Mouse (Mus musculus) myocyte (in vitro differentiated cells): ENCODE results near the gene BC024978.

Experiments
- E2F4 ChIP-seq: IDR thresholded peaks from one replicate; pipeline ENCODE4 v1.6.1; 2011; ENCODE audit warnings: mild to moderate bottlenecking, control low read depth, moderate library complexity; ENCODE audit not compliant: insufficient read depth
- MAX ChIP-seq: IDR thresholded peaks from one replicate; pipeline ENCODE4 v1.6.1; 2011; ENCODE audit warnings: low read depth, mild to moderate bottlenecking, control low read depth
- MYOD1 ChIP-seq, 3 experiments: IDR thresholded peaks; one replicate each; pipeline ENCODE4 v1.6.1; 2011; ENCODE audit warnings: control low read depth in 2 of 3, low read depth in 2 of 3, mild to moderate bottlenecking in 2 of 3, moderate library complexity in 1 of 3; ENCODE audit not compliant: insufficient read length in 2 of 3, control insufficient read depth in 1 of 3
- MYOG ChIP-seq, 3 experiments: IDR thresholded peaks; one replicate each; pipeline ENCODE4 v1.6.1; 2011; ENCODE audit warnings: control low read depth in 2 of 3, low read depth in 2 of 3, mild to moderate bottlenecking in 2 of 3; ENCODE audit not compliant: insufficient read length in 2 of 3, control insufficient read depth in 1 of 3, insufficient read depth in 1 of 3
- POLR2A ChIP-seq: IDR thresholded peaks from one replicate; pipeline ENCODE4 v1.6.1; 2011; ENCODE audit warnings: low read depth, mild to moderate bottlenecking, control low read depth, moderate library complexity; ENCODE audit not compliant: insufficient read length
- POLR2AphosphoS2 ChIP-seq: IDR thresholded peaks from one replicate; pipeline ENCODE4 v1.6.1; 2011; ENCODE audit warnings: low read depth, control low read depth; ENCODE audit not compliant: insufficient read length
- REST ChIP-seq: IDR thresholded peaks from one replicate; pipeline ENCODE4 v1.6.1; 2011; ENCODE audit warnings: mild to moderate bottlenecking, control low read depth, moderate library complexity; ENCODE audit not compliant: insufficient read depth, insufficient read length
- TCF12 ChIP-seq: IDR thresholded peaks from one replicate; pipeline ENCODE4 v1.6.1; 2011; ENCODE audit warnings: mild to moderate bottlenecking, control low read depth; ENCODE audit not compliant: poor library complexity, insufficient read depth, severe bottlenecking
- USF1 ChIP-seq: IDR thresholded peaks from one replicate; pipeline ENCODE4 v1.6.1; 2011; ENCODE audit warnings: low read depth, mild to moderate bottlenecking, control low read depth, moderate library complexity

DNA sequence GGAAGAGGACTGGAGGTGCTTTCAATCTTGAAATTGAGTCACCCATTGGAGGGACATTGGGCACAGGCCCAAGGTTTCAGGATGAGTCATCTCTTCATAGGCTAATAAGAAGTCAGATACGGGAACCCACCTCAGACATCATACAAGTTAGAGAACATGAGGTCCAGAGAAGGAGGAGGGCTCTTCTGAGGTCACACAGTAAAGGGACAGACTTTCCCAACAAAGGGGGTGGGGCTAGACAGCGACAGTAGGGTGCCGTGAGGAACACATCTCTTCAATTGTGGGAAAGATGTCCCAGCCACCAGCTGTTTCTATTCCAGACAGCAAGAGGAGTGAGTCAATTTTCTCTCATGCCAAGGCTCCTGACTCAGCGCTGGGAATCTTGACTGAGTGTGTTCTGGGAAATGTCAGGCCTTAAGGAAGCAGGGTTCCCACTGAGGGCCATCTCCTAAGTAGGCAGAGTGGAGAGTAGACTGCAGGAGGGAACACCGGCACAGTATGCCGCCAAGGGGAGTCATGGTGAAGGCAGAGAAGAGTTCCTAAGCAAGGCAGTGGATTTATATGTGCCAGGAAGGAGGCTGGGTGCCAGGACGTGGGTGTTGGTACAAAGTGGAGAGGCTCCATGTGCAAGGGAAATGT, 36.2 kb downstream of the BC024978 start:
- TF ChIP-seq MYOD1 (IDR thresholded peaks at IDR 0.05; ENCODE audit: control insufficient read depth in 1 of 3, insufficient read length in 2 of 3, low read depth in 2 of 3) = peak in 2 of 3 experiments; percentile 38 to 57
- TF ChIP-seq MAX = no peak
- TF ChIP-seq USF1 = no peak
- peak; percentile 14 for TF ChIP-seq POLR2A
- no peak for TF ChIP-seq TCF12
- TF ChIP-seq POLR2AphosphoS2 = no peak
- no peak for TF ChIP-seq E2F4
- TF ChIP-seq MYOG (IDR thresholded peaks at IDR 0.05; ENCODE audit: control insufficient read depth in 1 of 3, insufficient read depth in 1 of 3, insufficient read length in 2 of 3, low read depth in 2 of 3) = peak in 1 of 3 experiments; percentile 53
- no peak for TF ChIP-seq REST
